16 mouse cellular contexts compared by ENCODE assay signal in genomic region chr6:52248638-52249414, GRCm38 (mm10). TPM values are rescaled to one million over a fixed set of nuclear protein-coding genes. Genes with fewer than 3 reads are reported as not detected.
DNase-seq lines count a peak whose midpoint lies in the region; ATAC-seq and TF ChIP-seq lines count a peak whose summit lies in the region.
"Had no signal": no experiment of that assay in that cellular context is flagged by ENCODE, and none has a peak within 500 bp of the region (broad histone marks: within the 10 kb centered on the region; RNA-seq: fewer than 3 reads in every experiment).

No protein-coding gene starts in this region.

- no peak for TF ChIP-seq POLR2A in ES-Bruce4 (IDR thresholded peaks at IDR 0.05; ENCODE audit: insufficient read depth, low read length)

- TF ChIP-seq CTCF in ES-Bruce4 (IDR thresholded peaks at IDR 0.05; ENCODE audit: low read depth, low read length) = no peak
- no peak for TF ChIP-seq CTCF in intestine, postnatal 0 days (IDR thresholded peaks at IDR 0.05; ENCODE audit: low read depth)

- no peak overlapping the region for H3K9ac ChIP-seq in heart, embryonic 13.5 days
- no peak overlapping the region for H3K9ac ChIP-seq in ES-Bruce4 (ENCODE audit: low read depth, poor library complexity, severe bottlenecking)
- no peak overlapping the region for H3K9ac ChIP-seq in intestine, postnatal 0 days (ENCODE audit: low read depth, low read length)
- peak overlapping the region; percentile 39; the same call in 1 of the 2 replicates for H3K9ac ChIP-seq in neural tube, embryonic 11.5 days (ENCODE audit: low read length)
- H3K9ac ChIP-seq: forebrain, embryonic 15.5 days; hindbrain, embryonic 14.5 days; liver, embryonic 15.5 days had no signal

- peak overlapping the region; percentile 2; the same call in 1 of the 2 replicates for H3K4me2 ChIP-seq in heart, embryonic 13.5 days
- peak overlapping the region; percentile 22 for H3K4me2 ChIP-seq in intestine, postnatal 0 days (replicated peaks; ENCODE audit: low read depth)
- H3K4me2 ChIP-seq in neural tube, embryonic 11.5 days (ENCODE audit: low read depth) = peak overlapping the region; percentile 26
- H3K4me2 ChIP-seq: forebrain, embryonic 15.5 days; hindbrain, embryonic 14.5 days; liver, embryonic 15.5 days had no signal

- TF ChIP-seq EP300 in ES-Bruce4 (IDR thresholded peaks at IDR 0.05; ENCODE audit: insufficient read depth, low read depth, low read length) = no peak

- no peak for DNase-seq in heart, postnatal 14 days
- peak; percentile 43 for DNase-seq in neural tube, embryonic 11.5 days (ENCODE audit: low spot score)
- DNase-seq in cerebellum, adult 11 months = no peak
- no peak for DNase-seq in cerebellum, adult 11-12 months
- no peak for DNase-seq in right cerebral cortex, adult 18-20 months
- DNase-seq: embryo, embryonic 11 days; heart, adult 18-20 months; spleen, adult 18-20 months had no signal

- H3K36me3 ChIP-seq in heart, embryonic 13.5 days = no peaks in the 10 kb centered on the region
- no peaks in the 10 kb centered on the region for H3K36me3 ChIP-seq in ES-Bruce4 (ENCODE audit: control insufficient read depth, insufficient read depth, low read length, poor library complexity, severe bottlenecking)
- H3K36me3 ChIP-seq in intestine, postnatal 0 days (ENCODE audit: control insufficient read depth, insufficient read depth) = no peaks in the 10 kb centered on the region; the same call in 1 of the 2 replicates
- H3K36me3 ChIP-seq in neural tube, embryonic 11.5 days (ENCODE audit: control insufficient read depth, insufficient read depth, low read length) = no peaks in the 10 kb centered on the region
- H3K36me3 ChIP-seq: forebrain, embryonic 15.5 days; liver, embryonic 15.5 days; midbrain, embryonic 10.5 days had no signal

- no peak for ATAC-seq in heart, embryonic 13.5 days (ENCODE audit: extremely low read depth, insufficient number of reproducible peaks, low FRiP score, low TSS enrichment)
- ATAC-seq in intestine, postnatal 0 days = no peak
- no peak for ATAC-seq in neural tube, embryonic 11.5 days (ENCODE audit: insufficient read depth, low FRiP score, low TSS enrichment)
- ATAC-seq: forebrain, embryonic 15.5 days had no signal

- H3K27ac ChIP-seq in heart, embryonic 13.5 days (replicated peaks) = no peak overlapping the region
- H3K27ac ChIP-seq in ES-Bruce4 (ENCODE audit: insufficient read depth, low read length) = no peak overlapping the region
- H3K27ac ChIP-seq in intestine, postnatal 0 days (ENCODE audit: low read depth, low read length) = no peak overlapping the region
- H3K27ac ChIP-seq in neural tube, embryonic 11.5 days (ENCODE audit: low read depth, low read length) = no peak overlapping the region
- H3K27ac ChIP-seq: forebrain, embryonic 15.5 days; hindbrain, embryonic 14.5 days; liver, embryonic 15.5 days; midbrain, embryonic 10.5 days had no signal

- intact Hi-C loops in heart, postnatal 14 days (cut with DNase I) = no loop called here

- H3K4me1 ChIP-seq in heart, embryonic 13.5 days = peaks cover 12% of the 10 kb centered on the region
- no peaks in the 10 kb centered on the region for H3K4me1 ChIP-seq in ES-Bruce4 (ENCODE audit: control insufficient read depth, insufficient read depth, low read length)
- no peaks in the 10 kb centered on the region for H3K4me1 ChIP-seq in intestine, postnatal 0 days (replicated peaks; ENCODE audit: control insufficient read depth, insufficient read depth, low read length)
- 0 out of 2 replicates have a peak, but pooled peaks cover 4% of the 10 kb centered on the region for H3K4me1 ChIP-seq in neural tube, embryonic 11.5 days (ENCODE audit: control insufficient read depth, insufficient read depth, low read length)
- H3K4me1 ChIP-seq: forebrain, embryonic 15.5 days; liver, embryonic 15.5 days had no signal

- peaks cover 99% of the 10 kb centered on the region for H3K27me3 ChIP-seq in heart, embryonic 13.5 days (replicated peaks)
- peaks cover 64% of the 10 kb centered on the region for H3K27me3 ChIP-seq in ES-Bruce4 (ENCODE audit: control insufficient read depth, insufficient read depth, low read length, poor library complexity, severe bottlenecking)
- peaks cover 98% of the 10 kb centered on the region for H3K27me3 ChIP-seq in intestine, postnatal 0 days (replicated peaks; ENCODE audit: control insufficient read depth, insufficient read depth, low read length)
- H3K27me3 ChIP-seq in neural tube, embryonic 11.5 days (ENCODE audit: control insufficient read depth, insufficient read depth, low read length) = peaks cover 97% of the 10 kb centered on the region

- 0 out of 2 replicates have a peak overlapping the region, but pooled peaks have one; percentile 1 for H3K4me3 ChIP-seq in heart, embryonic 13.5 days
- 0 out of 2 replicates have a peak overlapping the region, but pooled peaks have one; percentile 8 for H3K4me3 ChIP-seq in ES-Bruce4 (ENCODE audit: low read depth, low read length)
- H3K4me3 ChIP-seq in intestine, postnatal 0 days (ENCODE audit: low read depth, low read length) = peak overlapping the region; percentile 4; the same call in 1 of the 2 replicates
- H3K4me3 ChIP-seq in neural tube, embryonic 11.5 days (ENCODE audit: low read depth, low read length) = peak overlapping the region; percentile 15
- H3K4me3 ChIP-seq: forebrain, embryonic 15.5 days; liver, embryonic 15.5 days; midbrain, embryonic 10.5 days had no signal

- no peaks in the 10 kb centered on the region for H3K9me3 ChIP-seq in heart, embryonic 13.5 days
- H3K9me3 ChIP-seq in ES-Bruce4 (replicated peaks; ENCODE audit: control insufficient read depth, insufficient read depth, low read length, poor library complexity, severe bottlenecking) = no peaks in the 10 kb centered on the region
- H3K9me3 ChIP-seq in intestine, postnatal 0 days (ENCODE audit: control insufficient read depth) = no peaks in the 10 kb centered on the region
- H3K9me3 ChIP-seq in neural tube, embryonic 11.5 days (ENCODE audit: control insufficient read depth, low read length) = no peaks in the 10 kb centered on the region
- H3K9me3 ChIP-seq: forebrain, embryonic 15.5 days; liver, embryonic 15.5 days; midbrain, embryonic 10.5 days had no signal

- WGBS in heart, embryonic 13.5 days = 1% methylated on average over 27 of the region's 27 CpGs
- WGBS in intestine, postnatal 0 days = 4% methylated on average over 27 of the region's 27 CpGs
- WGBS in neural tube, embryonic 11.5 days = 1% methylated on average over 27 of the region's 27 CpGs

RNA-seq across cellular contexts. Expression of gene Hoxa11, which starts 3.2 kb away (rescaled TPM):
- not detected in 2 replicates for polyA plus RNA-seq in heart, embryonic 13.5 days (2015; fragmentation: Nextera tagmentation; extraction: Ambion mirVana)
- total RNA-seq in heart, postnatal 14 days (2021) = not detected
- not detected in 2 replicates for polyA plus RNA-seq in ES-Bruce4 (2011; ENCODE audit: insufficient read depth, insufficient read length, low read depth, missing spikeins)
- 1.1 TPM in 1 of 2 replicates, not detected in the other for polyA plus RNA-seq in intestine, postnatal 0 days (2015; fragmentation: Nextera tagmentation; extraction: Ambion mirVana)
- polyA plus RNA-seq in neural tube, embryonic 11.5 days (2014; fragmentation: Nextera tagmentation; extraction: Ambion mirVana) = 6.0 and 6.7 TPM in 2 replicates
- total RNA-seq: heart, adult 18-20 months; layer of hippocampus, postnatal 14 days had no signal
- polyA plus RNA-seq: forebrain, embryonic 15.5 days; hindbrain, embryonic 14.5 days; liver, embryonic 15.5 days; midbrain, embryonic 10.5 days had no signal

RNA-seq across cellular contexts. Expression of gene Hoxa10, which starts 8.2 kb away (rescaled TPM):
- 0.09 TPM in 1 of 2 replicates, not detected in the other for polyA plus RNA-seq in heart, embryonic 13.5 days (2015; fragmentation: Nextera tagmentation; extraction: Ambion mirVana)
- total RNA-seq in heart, postnatal 14 days (2021) = not detected
- polyA plus RNA-seq in ES-Bruce4 (2011; ENCODE audit: insufficient read depth, insufficient read length, low read depth, missing spikeins) = not detected in 2 replicates
- 0.17 and 7.8 TPM in 2 replicates for polyA plus RNA-seq in intestine, postnatal 0 days (2015; fragmentation: Nextera tagmentation; extraction: Ambion mirVana)
- 70.6 and 72.8 TPM in 2 replicates for polyA plus RNA-seq in neural tube, embryonic 11.5 days (2014; fragmentation: Nextera tagmentation; extraction: Ambion mirVana)
- total RNA-seq: heart, adult 18-20 months; layer of hippocampus, postnatal 14 days had no signal
- polyA plus RNA-seq: forebrain, embryonic 15.5 days had no signal

RNA-seq across cellular contexts. Expression of gene Hoxa13, which starts 11.9 kb away (rescaled TPM):
- polyA plus RNA-seq in heart, embryonic 13.5 days (2015; fragmentation: Nextera tagmentation; extraction: Ambion mirVana) = not detected in 2 replicates
- total RNA-seq in heart, postnatal 14 days (2021) = not detected
- polyA plus RNA-seq in ES-Bruce4 (2011; ENCODE audit: insufficient read depth, insufficient read length, low read depth, missing spikeins) = 0.25 TPM in 1 of 2 replicates, not detected in the other
- not detected in 2 replicates for polyA plus RNA-seq in intestine, postnatal 0 days (2015; fragmentation: Nextera tagmentation; extraction: Ambion mirVana)
- polyA plus RNA-seq in neural tube, embryonic 11.5 days (2014; fragmentation: Nextera tagmentation; extraction: Ambion mirVana) = 0.11 and 0.26 TPM in 2 replicates
- total RNA-seq: heart, adult 18-20 months; layer of hippocampus, postnatal 14 days had no signal
- polyA plus RNA-seq: forebrain, embryonic 15.5 days; hindbrain, embryonic 14.5 days; liver, embryonic 15.5 days; midbrain, embryonic 10.5 days had no signal

RNA-seq across cellular contexts. Expression of gene Hoxa9, which starts 17.9 kb away (rescaled TPM):
- 0.10 and 0.17 TPM in 2 replicates for polyA plus RNA-seq in heart, embryonic 13.5 days (2015; fragmentation: Nextera tagmentation; extraction: Ambion mirVana)
- total RNA-seq in heart, postnatal 14 days (2021) = not detected
- polyA plus RNA-seq in ES-Bruce4 (2011; ENCODE audit: insufficient read depth, insufficient read length, low read depth, missing spikeins) = not detected in 2 replicates
- polyA plus RNA-seq in intestine, postnatal 0 days (2015; fragmentation: Nextera tagmentation; extraction: Ambion mirVana) = 1.1 and 3.0 TPM in 2 replicates
- 98.8 and 105 TPM in 2 replicates for polyA plus RNA-seq in neural tube, embryonic 11.5 days (2014; fragmentation: Nextera tagmentation; extraction: Ambion mirVana)
- total RNA-seq: heart, adult 18-20 months; layer of hippocampus, postnatal 14 days had no signal
- polyA plus RNA-seq: forebrain, embryonic 15.5 days; midbrain, embryonic 10.5 days had no signal

RNA-seq across cellular contexts. Expression of gene Hoxa7, which starts 27.2 kb away (rescaled TPM):
- 0.46 and 0.59 TPM in 2 replicates for polyA plus RNA-seq in heart, embryonic 13.5 days (2015; fragmentation: Nextera tagmentation; extraction: Ambion mirVana)
- under 1 TPM; 0.17 to 0.29 TPM for total RNA-seq in heart, postnatal 14 days (2021)
- polyA plus RNA-seq in ES-Bruce4 (2011; ENCODE audit: insufficient read depth, insufficient read length, low read depth, missing spikeins) = 0.65 and 1.4 TPM in 2 replicates
- polyA plus RNA-seq in intestine, postnatal 0 days (2015; fragmentation: Nextera tagmentation; extraction: Ambion mirVana) = 5.6 and 6.2 TPM in 2 replicates
- 61.2 and 71.3 TPM in 2 replicates for polyA plus RNA-seq in neural tube, embryonic 11.5 days (2014; fragmentation: Nextera tagmentation; extraction: Ambion mirVana)
- polyA plus RNA-seq: forebrain, embryonic 15.5 days; midbrain, embryonic 10.5 days had no signal
